Mouse (Mus musculus) bone marrow, adult 2 months (tissue): ENCODE measurements around the gene Tmem266. TPM values are rescaled to one million over a fixed set of nuclear protein-coding genes. Genes with fewer than 3 reads are reported as not detected.
A peak's percentile ranks its signal among the peaks of the same experiment; 100 is the strongest.

Source experiments
- H3K27ac ChIP-seq: fragments of 200-500 bp; 2 replicates; pipeline ENCODE4 v1.5.1; 2012; ENCODE audit warnings: low read depth, mild to moderate bottlenecking, control low read depth, inconsistent platforms, low read length; ENCODE audit not compliant: control insufficient read depth, poor library complexity, insufficient read depth
- H3K4me1 ChIP-seq: fragments of 200-500 bp; 2 replicates; pipeline ENCODE4 v1.6.1; 2011; ENCODE audit warnings: low read length; ENCODE audit not compliant: control insufficient read depth, insufficient read depth
- H3K4me3 ChIP-seq: fragments of 200-500 bp; replicated peaks from 2 replicates; pipeline ENCODE3; 2011; ENCODE audit warnings: mild to moderate bottlenecking, low read depth, low read length, control low read depth; ENCODE audit not compliant: control insufficient read depth
- CTCF ChIP-seq: fragments of 200-500 bp; IDR thresholded peaks from 2 replicates; pipeline ENCODE4 v1.5.1; 2011; ENCODE audit warnings: low read length, control low read depth; ENCODE audit not compliant: control insufficient read depth, insufficient read depth
- POLR2A ChIP-seq: fragments of 200-500 bp; IDR thresholded peaks from 2 replicates; pipeline ENCODE4 v1.6.1; 2011; ENCODE audit warnings: low read depth, mild to moderate bottlenecking, control low read depth, low read length, borderline replicate concordance; ENCODE audit not compliant: control insufficient read depth
- WGBS: fragments of 180-500 bp; shearing (Covaris S2); methylation state at CpG from one replicate; pipeline ENCODE4 v1.1.7; 2018; 5-methylcytosine and 5-hydroxymethylcytosine counted together
- polyA plus RNA-seq: library from polyadenylated mRNA; stranded (reverse); fragments of >200 nt; gene quantifications from 2 replicates; pipeline ENCODE4 v1.2.4, GENCODE M21; 2011; ENCODE audit warnings: low replicate concordance; ENCODE audit not compliant: missing spikeins, insufficient read depth, insufficient read length

Tmem266 gene
- polyA plus RNA-seq, 1 experiment = not detected

DNA sequence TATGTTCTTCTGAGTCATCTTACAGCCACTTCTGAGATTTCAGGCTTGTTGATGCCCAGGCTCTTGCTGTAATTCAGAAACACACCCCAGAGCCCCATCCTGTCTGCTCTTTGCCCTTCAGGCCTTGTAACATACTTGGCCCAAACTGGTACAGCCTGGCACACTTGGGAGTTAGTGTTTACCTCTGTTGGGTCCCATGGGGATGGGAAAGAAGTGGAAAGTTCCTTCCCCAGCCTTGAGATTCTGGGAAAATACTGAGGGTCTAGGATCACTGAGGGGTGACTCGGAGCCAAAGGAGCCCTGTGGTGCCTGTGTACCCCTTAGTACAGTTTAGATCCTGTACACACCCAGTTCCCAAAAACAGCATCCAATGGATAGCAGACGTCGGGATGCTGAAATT, 95.1 kb downstream of the Tmem266 start:
- H3K27ac ChIP-seq = no peak overlapping the region
- WGBS = 71% methylated on average over 3 of the region's 3 CpGs
- no peak overlapping the region for H3K4me3 ChIP-seq
- TF ChIP-seq POLR2A (no peak), CTCF (no peak)
- no peaks in the 10 kb centered on the region for H3K4me1 ChIP-seq

DNA sequence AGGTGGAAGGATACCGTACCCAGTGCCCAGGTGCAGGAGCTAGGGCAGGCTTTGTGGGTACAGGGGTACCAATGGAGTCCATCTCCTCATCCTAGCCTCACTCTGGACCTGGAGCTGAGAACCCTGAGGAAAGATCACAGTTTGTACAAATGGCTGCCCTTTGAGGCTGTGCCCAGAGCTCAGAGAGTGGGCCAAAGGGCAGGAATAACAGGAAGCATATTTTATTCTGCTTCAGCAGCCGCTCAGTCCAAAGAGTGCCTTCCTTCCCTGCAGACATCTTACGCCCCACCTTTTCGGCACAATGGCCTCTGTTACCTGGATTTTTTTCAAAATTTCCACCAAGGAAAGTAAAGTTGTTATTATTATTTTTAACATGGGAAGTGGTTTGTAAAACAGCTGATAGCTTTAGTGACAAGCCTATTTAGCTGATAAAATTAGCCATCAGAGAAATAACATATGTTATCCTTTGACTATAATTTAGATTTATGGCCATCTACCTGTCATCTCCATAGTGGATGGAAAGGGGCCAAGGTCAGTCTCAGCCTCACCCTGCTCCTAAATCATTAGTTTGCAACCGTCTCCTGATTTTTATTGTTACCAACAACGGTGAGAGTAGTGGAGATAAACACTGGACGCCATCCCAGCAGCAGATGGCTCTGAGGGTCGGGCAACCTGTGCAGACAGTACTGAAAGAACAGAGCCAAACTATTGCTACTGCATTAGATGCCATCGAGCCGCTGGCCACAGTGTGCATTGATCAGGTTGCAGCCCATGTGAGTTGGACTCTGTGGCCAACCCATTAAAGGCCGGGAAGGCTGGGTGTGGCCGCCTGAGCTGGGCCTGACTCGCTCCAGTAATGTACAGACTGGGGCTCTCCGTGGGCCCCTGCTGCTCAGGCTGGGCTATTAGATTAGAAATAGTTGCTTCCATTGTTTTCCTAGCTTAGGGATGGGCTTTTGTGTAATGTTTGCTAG, 97.0 kb downstream of the Tmem266 start:
- Histone ChIP-seq H3K27ac (no peak overlapping the region), H3K4me1 (no peaks in the 10 kb centered on the region), H3K4me3 (no peak overlapping the region)
- 86% methylated on average over 14 of the region's 14 CpGs for WGBS
- no peak for TF ChIP-seq CTCF
- no peak for TF ChIP-seq POLR2A

DNA sequence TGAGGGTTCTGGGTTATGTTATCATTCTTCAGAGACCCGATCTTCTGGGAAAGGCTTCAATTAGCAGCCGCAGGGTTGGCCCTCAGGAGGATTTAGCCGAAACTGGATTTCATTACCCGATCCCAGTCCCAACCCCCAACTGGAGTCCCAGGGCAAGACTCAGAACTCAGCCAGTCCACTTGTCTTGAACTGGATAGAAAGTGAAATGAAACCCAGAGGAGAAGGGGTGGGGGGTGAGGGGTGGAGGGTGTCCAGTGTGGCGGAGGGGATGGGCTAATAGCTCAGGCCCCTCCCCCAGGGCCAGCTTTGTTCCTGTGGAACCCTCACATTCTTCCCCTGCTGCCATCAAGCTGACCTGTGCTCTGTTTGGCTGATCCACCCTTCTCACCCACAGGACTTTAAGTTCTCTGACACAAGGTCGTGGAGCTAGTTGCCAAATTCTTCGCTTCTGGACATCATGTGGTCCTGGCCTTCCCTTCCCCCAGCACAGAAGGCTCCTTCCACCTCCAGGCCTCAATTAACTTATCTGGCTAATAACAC, 98.6 kb downstream of the Tmem266 start:
- no peak overlapping the region for H3K27ac ChIP-seq
- H3K4me1 ChIP-seq = no peaks in the 10 kb centered on the region
- H3K4me3 ChIP-seq = no peak overlapping the region
- 80% methylated on average over 7 of the region's 7 CpGs for WGBS
- no peak for TF ChIP-seq CTCF
- TF ChIP-seq POLR2A = no peak

DNA sequence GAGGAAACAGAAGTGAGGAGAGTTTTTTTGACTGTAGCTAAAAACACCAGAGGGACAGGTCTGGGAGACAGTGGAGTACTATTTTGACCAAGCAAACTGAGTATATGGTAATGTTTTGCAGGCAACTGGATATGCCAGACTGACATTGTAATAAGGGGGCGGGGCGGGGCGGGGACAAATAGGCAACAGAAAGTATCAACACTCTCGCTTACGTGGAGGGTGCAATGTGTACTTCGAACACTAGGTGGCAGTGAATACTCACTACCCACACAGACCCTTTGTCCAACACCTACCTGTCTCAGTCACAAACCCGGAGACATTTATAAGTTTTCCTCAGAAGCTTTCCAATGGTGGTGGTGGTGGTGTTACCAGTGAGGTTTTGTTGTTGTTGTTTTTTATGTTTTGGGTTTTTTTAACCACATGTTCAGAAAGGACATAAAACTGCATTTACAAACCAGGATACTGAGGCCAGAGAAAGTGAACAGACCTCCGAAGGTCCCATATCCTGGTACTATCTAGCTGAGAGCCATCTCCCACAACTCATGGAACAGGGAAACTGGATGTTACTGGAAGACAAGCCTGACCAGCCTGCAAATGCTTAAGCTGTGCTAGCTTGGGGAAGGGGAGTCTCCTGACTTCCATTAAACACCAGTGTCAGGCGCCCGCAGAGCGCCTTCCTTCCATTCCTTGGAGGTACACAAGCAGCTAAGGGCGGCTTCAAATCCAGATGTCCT, 102.7 kb downstream of the Tmem266 start:
- WGBS = 35% methylated on average over 12 of the region's 12 CpGs
- no peak overlapping the region for H3K4me3 ChIP-seq
- TF ChIP-seq POLR2A (no peak), CTCF (peak; percentile 49; the same call in 1 of the 2 replicates)
- no peaks in the 10 kb centered on the region for H3K4me1 ChIP-seq
- no peak overlapping the region for H3K27ac ChIP-seq

DNA sequence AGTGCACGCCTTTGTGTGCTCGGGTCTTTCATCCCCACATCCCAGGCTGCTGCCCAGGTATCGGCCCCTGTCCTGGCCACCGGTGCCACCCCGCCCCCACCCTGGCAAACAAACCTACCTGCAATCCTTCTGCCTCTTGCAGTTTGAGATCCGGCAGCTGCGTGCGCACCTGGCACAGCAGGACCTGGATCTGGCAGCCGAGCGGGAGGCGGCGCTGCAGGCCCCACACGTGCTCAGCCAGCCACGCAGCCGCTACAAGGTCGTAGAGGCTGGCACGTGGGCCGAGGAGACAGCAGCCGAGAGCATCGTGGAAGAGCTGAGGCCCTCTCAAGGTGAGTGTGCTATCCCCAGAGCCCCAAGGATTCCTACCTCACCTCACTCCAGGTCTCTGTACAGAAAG, 103.4 kb downstream of the Tmem266 start:
- WGBS = 75% methylated on average over 20 of the region's 20 CpGs

DNA sequence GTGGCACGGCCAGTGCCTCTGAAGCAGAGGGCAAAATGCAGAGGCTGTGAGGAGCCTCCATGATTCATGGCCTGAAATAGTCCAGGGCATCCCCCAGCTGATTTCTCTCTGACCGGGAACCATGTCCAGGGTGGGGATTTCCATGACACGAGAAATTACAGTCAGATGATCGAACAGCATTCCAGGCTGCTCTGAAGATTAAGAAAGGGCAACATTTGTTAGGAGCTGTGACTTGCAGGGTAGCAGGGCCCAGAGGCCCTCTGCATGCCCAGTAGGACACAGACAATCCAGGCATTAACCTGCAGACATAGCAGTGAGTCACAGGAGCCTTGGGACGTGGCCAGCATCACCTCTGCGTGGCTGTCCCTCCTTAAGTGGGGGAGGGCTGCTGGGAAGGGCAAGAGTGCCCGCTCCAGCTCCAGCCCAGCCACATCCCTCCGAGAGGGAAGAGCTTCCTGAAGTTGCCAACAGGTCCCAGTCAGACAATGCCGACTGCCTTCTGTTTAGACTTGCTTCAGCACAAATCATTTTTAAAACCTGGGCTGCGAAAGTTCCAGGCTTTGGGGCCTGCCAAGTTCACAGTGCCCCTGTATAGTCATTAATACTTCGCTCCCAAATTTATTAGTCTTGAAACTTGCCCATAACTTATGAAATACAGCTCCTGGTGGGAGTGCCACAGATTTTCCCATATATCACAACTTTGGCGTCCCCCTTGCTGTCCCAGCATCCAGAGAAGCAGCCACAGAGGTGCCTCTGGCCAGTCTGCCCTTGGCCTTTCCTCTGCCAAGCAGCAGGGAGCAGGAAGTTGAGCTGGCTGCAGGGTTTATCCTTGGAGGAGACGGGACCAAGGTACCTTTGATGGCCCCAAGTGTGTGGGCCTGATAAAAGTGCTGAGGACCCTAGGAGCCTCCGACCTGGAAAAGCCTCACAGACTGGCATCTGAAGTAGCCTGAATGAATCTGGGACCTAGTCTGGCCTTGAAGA, 105.9 kb downstream of the Tmem266 start:
- 77% methylated on average over 14 of the region's 14 CpGs for WGBS

More for the DNA sequence above, 103.4 kb downstream of the Tmem266 start:
- TF ChIP-seq CTCF = no peak
- TF ChIP-seq POLR2A = no peak
- Histone ChIP-seq H3K4me1 (no peaks in the 10 kb centered on the region), H3K27ac (no peak overlapping the region), H3K4me3 (no peak overlapping the region)

DNA sequence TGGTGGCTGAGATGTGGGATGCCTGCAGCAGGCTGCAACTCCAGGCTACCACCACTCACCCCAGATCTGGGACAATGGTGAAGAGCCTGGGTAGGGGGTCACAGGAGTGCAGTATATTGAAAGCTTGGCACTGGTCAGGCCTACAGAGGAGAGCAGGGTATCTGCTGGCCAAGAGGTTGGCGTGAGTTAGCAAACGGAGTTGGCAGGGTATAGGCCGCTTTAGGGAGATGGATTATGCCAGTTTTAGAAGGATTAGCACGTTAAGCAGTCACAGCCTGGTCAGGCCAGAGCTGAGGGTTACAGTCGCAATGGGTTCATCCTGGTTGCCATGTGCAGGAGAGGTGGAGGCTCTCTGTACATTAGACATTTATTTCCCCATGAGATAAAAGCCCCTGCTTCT, 107.2 kb downstream of the Tmem266 start:
- Histone ChIP-seq H3K4me1 (no peaks in the 10 kb centered on the region), H3K4me3 (no peak overlapping the region), H3K27ac (no peak overlapping the region)
- WGBS = 89% methylated on average over 5 of the region's 5 CpGs
- TF ChIP-seq POLR2A = no peak
- no peak for TF ChIP-seq CTCF

More for the DNA sequence above, 105.9 kb downstream of the Tmem266 start:
- H3K27ac ChIP-seq = no peak overlapping the region
- no peak overlapping the region for H3K4me3 ChIP-seq
- TF ChIP-seq CTCF (no peak), POLR2A (no peak)
- H3K4me1 ChIP-seq = no peaks in the 10 kb centered on the region

DNA sequence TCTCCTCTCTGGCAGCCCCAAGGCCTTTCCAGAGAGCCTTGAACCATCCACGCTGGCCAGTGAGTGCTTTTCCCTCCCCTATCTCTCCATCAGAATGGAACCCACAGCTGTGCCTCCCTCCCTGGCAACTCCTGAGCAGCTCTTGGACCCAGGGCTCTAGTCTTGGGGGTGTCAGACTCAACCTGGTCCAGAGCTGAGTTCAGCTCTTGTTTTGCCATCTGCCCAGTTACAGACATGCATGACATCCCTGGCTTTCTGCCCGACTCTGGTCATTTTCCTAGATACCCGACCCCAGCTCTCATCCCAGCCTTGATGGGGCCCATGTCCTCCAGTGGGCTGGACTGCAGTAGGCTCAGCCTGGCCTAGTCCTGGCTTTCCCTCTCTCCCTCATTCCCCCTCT, 111.7 kb downstream of the Tmem266 start:
- no peaks in the 10 kb centered on the region for H3K4me1 ChIP-seq
- H3K27ac ChIP-seq = no peak overlapping the region
- WGBS = 78% methylated on average over 3 of the region's 3 CpGs
- TF ChIP-seq POLR2A = no peak
- no peak overlapping the region for H3K4me3 ChIP-seq
